Comparison of ENCODE assay signal across 26 mouse cellular contexts in genomic region chr14:80062896-80063295, GRCm38 (mm10).
DNase-seq lines count a peak whose midpoint lies in the region; ATAC-seq and TF ChIP-seq lines count a peak whose summit lies in the region.
"Had no signal": no experiment of that assay in that cellular context is flagged by ENCODE, and none has a peak within 500 bp of the region (broad histone marks: within the 10 kb centered on the region; RNA-seq: fewer than 3 reads in every experiment).

No protein-coding gene starts in this region.

- H3K27me3 ChIP-seq in forebrain, postnatal 0 days (ENCODE audit: insufficient read depth, low read length) = no peaks in the 10 kb centered on the region
- H3K27me3 ChIP-seq in forebrain, embryonic 12.5 days = no peaks in the 10 kb centered on the region
- H3K27me3 ChIP-seq in neural tube, embryonic 13.5 days = no peaks in the 10 kb centered on the region
- no peaks in the 10 kb centered on the region for H3K27me3 ChIP-seq in neural tube, embryonic 15.5 days (replicated peaks)
- H3K27me3 ChIP-seq in kidney, embryonic 15.5 days = no peaks in the 10 kb centered on the region
- H3K27me3 ChIP-seq: embryonic facial prominence, embryonic 13.5 days; heart, embryonic 12.5 days; heart, embryonic 15.5 days had no signal

- no peak overlapping the region for H3K9ac ChIP-seq in forebrain, postnatal 0 days
- no peak overlapping the region for H3K9ac ChIP-seq in forebrain, embryonic 12.5 days
- no peak overlapping the region for H3K9ac ChIP-seq in neural tube, embryonic 13.5 days
- no peak overlapping the region for H3K9ac ChIP-seq in neural tube, embryonic 15.5 days (replicated peaks)
- H3K9ac ChIP-seq in kidney, embryonic 15.5 days = no peak overlapping the region
- H3K9ac ChIP-seq: embryonic facial prominence, embryonic 13.5 days; heart, embryonic 12.5 days; heart, embryonic 15.5 days; hindbrain, embryonic 14.5 days had no signal

- 14% methylated on average over 9 of the region's 9 CpGs for WGBS in forebrain, postnatal 0 days
- 22% methylated on average over 9 of the region's 9 CpGs for WGBS in forebrain, embryonic 12.5 days
- 29% methylated on average over 9 of the region's 9 CpGs for WGBS in neural tube, embryonic 13.5 days
- 26% methylated on average over 9 of the region's 9 CpGs for WGBS in neural tube, embryonic 15.5 days
- 69% methylated on average over 9 of the region's 9 CpGs for WGBS in kidney, embryonic 15.5 days

- no peaks in the 10 kb centered on the region for H3K36me3 ChIP-seq in forebrain, postnatal 0 days (ENCODE audit: insufficient read depth)
- H3K36me3 ChIP-seq in forebrain, embryonic 12.5 days (replicated peaks) = no peaks in the 10 kb centered on the region
- H3K36me3 ChIP-seq in neural tube, embryonic 13.5 days = no peaks in the 10 kb centered on the region
- no peaks in the 10 kb centered on the region for H3K36me3 ChIP-seq in neural tube, embryonic 15.5 days
- no peaks in the 10 kb centered on the region for H3K36me3 ChIP-seq in kidney, embryonic 15.5 days
- H3K36me3 ChIP-seq: embryonic facial prominence, embryonic 10.5 days; embryonic facial prominence, embryonic 13.5 days; heart, embryonic 12.5 days; heart, embryonic 15.5 days; hindbrain, embryonic 10.5 days had no signal

- peak; percentile 41 for DNase-seq in forebrain, postnatal 0 days
- DNase-seq in neural tube, embryonic 10.5 days (ENCODE audit: extremely low spot score, low spot score) = no peak
- DNase-seq in ovary, postnatal 14 days (ENCODE audit: low spot score) = no peak
- DNase-seq: adrenal gland, adult 2 months; adrenal gland, postnatal 14 days; cerebellum, adult 11-12 months; cerebellum, adult 8-10 months; cerebellum, postnatal 10 days; cerebellum, postnatal 36 days; embryo, embryonic 11 days; gastrocnemius, postnatal 25 days; heart, adult 18-20 months; heart, postnatal 10 days; heart, postnatal 36 days had no signal

- H3K4me1 ChIP-seq in forebrain, postnatal 0 days (ENCODE audit: insufficient read depth) = no peaks in the 10 kb centered on the region
- no peaks in the 10 kb centered on the region; the same call in 1 of the 2 replicates for H3K4me1 ChIP-seq in forebrain, embryonic 12.5 days
- no peaks in the 10 kb centered on the region for H3K4me1 ChIP-seq in neural tube, embryonic 13.5 days (replicated peaks)
- peaks cover 4% of the 10 kb centered on the region; the same call in 1 of the 2 replicates for H3K4me1 ChIP-seq in neural tube, embryonic 15.5 days
- no peaks in the 10 kb centered on the region for H3K4me1 ChIP-seq in kidney, embryonic 15.5 days
- H3K4me1 ChIP-seq: embryonic facial prominence, embryonic 10.5 days; embryonic facial prominence, embryonic 13.5 days; heart, embryonic 15.5 days; hindbrain, embryonic 10.5 days had no signal

- no peak overlapping the region for H3K27ac ChIP-seq in forebrain, postnatal 0 days (ENCODE audit: low read depth, low read length)
- H3K27ac ChIP-seq in forebrain, embryonic 12.5 days = no peak overlapping the region
- H3K27ac ChIP-seq in neural tube, embryonic 13.5 days (replicated peaks) = peak overlapping the region; percentile 64
- 0 out of 2 replicates have a peak overlapping the region, but pooled peaks have one; percentile 25 for H3K27ac ChIP-seq in neural tube, embryonic 15.5 days (replicated peaks)
- no peak overlapping the region for H3K27ac ChIP-seq in kidney, embryonic 15.5 days
- H3K27ac ChIP-seq: embryonic facial prominence, embryonic 10.5 days; embryonic facial prominence, embryonic 13.5 days; heart, embryonic 15.5 days; hindbrain, embryonic 10.5 days; hindbrain, embryonic 14.5 days had no signal

- H3K4me3 ChIP-seq in forebrain, postnatal 0 days (ENCODE audit: low read depth, low read length) = no peak overlapping the region
- H3K4me3 ChIP-seq in forebrain, embryonic 12.5 days (replicated peaks) = no peak overlapping the region
- no peak overlapping the region for H3K4me3 ChIP-seq in neural tube, embryonic 13.5 days
- no peak overlapping the region for H3K4me3 ChIP-seq in neural tube, embryonic 15.5 days (replicated peaks)
- no peak overlapping the region for H3K4me3 ChIP-seq in kidney, embryonic 15.5 days (replicated peaks)
- H3K4me3 ChIP-seq: embryonic facial prominence, embryonic 10.5 days; embryonic facial prominence, embryonic 13.5 days; erythroblast, embryonic 14.5 days; heart, embryonic 12.5 days; heart, embryonic 15.5 days; hindbrain, embryonic 10.5 days had no signal

- ATAC-seq in forebrain, postnatal 0 days = no peak; the same call in 1 of the 2 replicates
- ATAC-seq in forebrain, embryonic 12.5 days (ENCODE audit: low FRiP score) = no peak
- ATAC-seq in neural tube, embryonic 13.5 days (ENCODE audit: low read depth) = no peak
- ATAC-seq in neural tube, embryonic 15.5 days (ENCODE audit: low FRiP score) = peak; percentile 69; the same call in 1 of the 2 replicates
- no peak for ATAC-seq in kidney, embryonic 15.5 days (replicated peaks; ENCODE audit: low FRiP score)
- ATAC-seq: CD4-positive, CD25-positive, alpha-beta regulatory T cell, adult 4 months had no signal

- no peak overlapping the region for H3K4me2 ChIP-seq in forebrain, postnatal 0 days (ENCODE audit: low read depth)
- H3K4me2 ChIP-seq in forebrain, embryonic 12.5 days = no peak overlapping the region
- peak overlapping the region; percentile 15; the same call in 1 of the 2 replicates for H3K4me2 ChIP-seq in neural tube, embryonic 13.5 days
- peak overlapping the region; percentile 17; the same call in 1 of the 2 replicates for H3K4me2 ChIP-seq in neural tube, embryonic 15.5 days
- H3K4me2 ChIP-seq in kidney, embryonic 15.5 days = no peak overlapping the region
- H3K4me2 ChIP-seq: embryonic facial prominence, embryonic 13.5 days; heart, embryonic 12.5 days; heart, embryonic 15.5 days; hindbrain, embryonic 14.5 days had no signal

- no peak for TF ChIP-seq CTCF in forebrain, postnatal 0 days (IDR thresholded peaks at IDR 0.05; ENCODE audit: low read depth)

- no peaks in the 10 kb centered on the region for H3K9me3 ChIP-seq in forebrain, postnatal 0 days (ENCODE audit: low read length)
- H3K9me3 ChIP-seq in forebrain, embryonic 12.5 days = no peaks in the 10 kb centered on the region
- H3K9me3 ChIP-seq in neural tube, embryonic 13.5 days = no peaks in the 10 kb centered on the region
- no peaks in the 10 kb centered on the region for H3K9me3 ChIP-seq in neural tube, embryonic 15.5 days (replicated peaks)
- H3K9me3 ChIP-seq in kidney, embryonic 15.5 days (replicated peaks) = no peaks in the 10 kb centered on the region
- H3K9me3 ChIP-seq: embryonic facial prominence, embryonic 10.5 days; embryonic facial prominence, embryonic 13.5 days; heart, embryonic 12.5 days; heart, embryonic 15.5 days; hindbrain, embryonic 10.5 days had no signal

Comparison
In these comparisons a context has a peak if more than half of its experiments do, and no peak if none do; other contexts are left out.
1. H3K27ac ChIP-seq: peak in neural tube, embryonic 13.5 days (single experiment) and neural tube, embryonic 15.5 days (single experiment); none in forebrain, postnatal 0 days (single experiment), forebrain, embryonic 12.5 days (single experiment) and kidney, embryonic 15.5 days (single experiment).
2. H3K4me2 ChIP-seq: peak in neural tube, embryonic 13.5 days (single experiment) and neural tube, embryonic 15.5 days (single experiment); none in forebrain, postnatal 0 days (single experiment), forebrain, embryonic 12.5 days (single experiment) and kidney, embryonic 15.5 days (single experiment).